In the genomic region with DNA sequence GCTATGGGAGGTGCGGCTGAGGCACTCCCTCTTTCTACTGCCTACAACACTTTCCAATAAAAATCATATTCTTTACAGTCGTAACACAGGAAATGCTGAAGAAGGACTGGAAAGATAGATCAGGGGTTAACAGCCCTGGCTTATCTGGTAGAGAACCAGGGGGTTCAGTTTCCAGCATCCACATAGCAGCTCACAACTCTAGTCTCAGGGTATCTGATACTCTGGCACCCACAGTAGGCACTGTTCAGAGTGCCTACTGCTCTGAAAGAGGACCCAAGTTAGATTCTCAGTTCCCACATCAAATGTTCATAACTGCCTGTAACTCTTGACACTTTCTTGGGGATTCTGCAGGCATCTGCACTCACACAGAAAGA, we compare ENCODE assay signal across 8 mouse cellular contexts. TPM values are rescaled to one million over a fixed set of nuclear protein-coding genes. Genes with fewer than 3 reads are reported as not detected.
A peak's percentile ranks its signal among the peaks of the same experiment; 100 is the strongest.
DNase-seq lines count a peak whose midpoint lies in the region; ATAC-seq and TF ChIP-seq lines count a peak whose summit lies in the region.

No protein-coding gene starts in this region.

- TF ChIP-seq EP300 in liver, postnatal 0 days (IDR thresholded peaks at IDR 0.05; ENCODE audit: low read depth) = no peak

- H3K36me3 ChIP-seq in forebrain, embryonic 16.5 days (ENCODE audit: control insufficient read depth, insufficient read depth) = no peaks in the 10 kb centered on the region
- peaks cover 7% of the 10 kb centered on the region for H3K36me3 ChIP-seq in liver, postnatal 0 days (replicated peaks; ENCODE audit: insufficient read depth, low read length)

- H3K27me3 ChIP-seq in forebrain, embryonic 16.5 days (replicated peaks; ENCODE audit: control insufficient read depth, insufficient read depth, low read length) = no peaks in the 10 kb centered on the region
- H3K27me3 ChIP-seq in liver, postnatal 0 days (ENCODE audit: insufficient read depth, low read length) = no peaks in the 10 kb centered on the region

- intact Hi-C loops in gastrocnemius, adult 2 months (cut with DNase I) = loop anchor here (2.0 kb wide), 1 partner anchor 58 kb away; a partner anchor contains a TSS
- intact Hi-C loops in gastrocnemius, postnatal 14 days (cut with DNase I; ENCODE audit: low total_unique reads) = loop anchor here (10.0 kb wide), 1 partner anchor 52 kb away; no protein-coding TSS in a partner anchor

- WGBS in forebrain, embryonic 16.5 days = 0% methylated on average over 2 of the region's 2 CpGs
- WGBS in liver, postnatal 0 days (ENCODE audit: insufficient replicate concordance) = 0% methylated on average over 2 of the region's 2 CpGs

- no peaks in the 10 kb centered on the region for H3K9me3 ChIP-seq in forebrain, embryonic 16.5 days (ENCODE audit: control insufficient read depth, low read length)
- no peaks in the 10 kb centered on the region for H3K9me3 ChIP-seq in liver, postnatal 0 days (ENCODE audit: low read length)

- DNase-seq in gastrocnemius, adult 2 months = no peak
- no peak for DNase-seq in gastrocnemius, postnatal 14 days
- no peak for DNase-seq in liver, postnatal 0 days
- no peak for DNase-seq in ovary, postnatal 14 days (ENCODE audit: low spot score)
- no peak for DNase-seq in ovary, postnatal 10 days (ENCODE audit: low spot score)
- DNase-seq in embryo, embryonic 11 days = no peak

- peak overlapping the region; percentile 25; the same call in 1 of the 2 replicates for H3K9ac ChIP-seq in forebrain, embryonic 16.5 days (replicated peaks; ENCODE audit: low read depth, low read length)
- peak overlapping the region; percentile 89; the same call in 1 of the 2 replicates for H3K9ac ChIP-seq in liver, postnatal 0 days (replicated peaks)

- no peak for TF ChIP-seq CTCF in gastrocnemius, adult 2 months (IDR thresholded peaks at IDR 0.05)
- TF ChIP-seq CTCF in liver, postnatal 0 days (IDR thresholded peaks at IDR 0.05; ENCODE audit: low read depth) = no peak

- peak overlapping the region; percentile 99 for H3K27ac ChIP-seq in gastrocnemius, adult 2 months
- H3K27ac ChIP-seq in forebrain, embryonic 16.5 days (ENCODE audit: low read length) = no peak overlapping the region
- peak overlapping the region; percentile 98 for H3K27ac ChIP-seq in liver, postnatal 0 days (ENCODE audit: low read depth)

- peak overlapping the region; percentile 76 for H3K4me3 ChIP-seq in gastrocnemius, adult 2 months
- peak overlapping the region; percentile 88 for H3K4me3 ChIP-seq in forebrain, embryonic 16.5 days (replicated peaks; ENCODE audit: low read length)
- peak overlapping the region; percentile 60 for H3K4me3 ChIP-seq in liver, postnatal 0 days (ENCODE audit: low read depth, low read length)

- peak overlapping the region; percentile 68 for H3K4me2 ChIP-seq in forebrain, embryonic 16.5 days (ENCODE audit: low read length)
- H3K4me2 ChIP-seq in liver, postnatal 0 days (ENCODE audit: low read depth, low read length) = peak overlapping the region; percentile 74

- peak; percentile 35 for ATAC-seq in CD4-positive, CD25-positive, alpha-beta regulatory T cell, adult 4 months
- ATAC-seq in forebrain, embryonic 16.5 days = peak; percentile 44; the same call in 1 of the 2 replicates
- ATAC-seq in liver, postnatal 0 days = no peak

- no peaks in the 10 kb centered on the region for H3K4me1 ChIP-seq in forebrain, embryonic 16.5 days (replicated peaks; ENCODE audit: control insufficient read depth, insufficient read depth, low read length)
- peaks cover 19% of the 10 kb centered on the region for H3K4me1 ChIP-seq in liver, postnatal 0 days (ENCODE audit: insufficient read depth)

RNA-seq across cellular contexts. Expression of a gene that starts 0.4 kb away (rescaled TPM):
- total RNA-seq in gastrocnemius, adult 2 months (2021) = 10 to 100 TPM; 40.4 to 47.8 TPM
- total RNA-seq in gastrocnemius, postnatal 14 days (2021) = 10 to 100 TPM; 27.8 to 31.9 TPM
- polyA plus RNA-seq in CD4-positive, CD25-positive, alpha-beta regulatory T cell, adult 4 months (2017; shearing (Covaris generic)) = 10 to 100 TPM in 1 of 2 experiments, 1 to 10 TPM in 1; 9.9 to 13.1 TPM
- 8.2 and 8.7 TPM in 2 replicates for polyA plus RNA-seq in forebrain, embryonic 16.5 days (2015; fragmentation: Nextera tagmentation; extraction: Ambion mirVana)
- 37.8 and 39.3 TPM in 2 replicates for polyA plus RNA-seq in liver, postnatal 0 days (2015; fragmentation: Nextera tagmentation; extraction: Ambion mirVana)

RNA-seq across cellular contexts. Expression of a gene that starts 37.8 kb away (rescaled TPM):
- total RNA-seq in gastrocnemius, adult 2 months (2021) = 1 to 10 TPM; 6.3 to 6.8 TPM
- 1 to 10 TPM; 4.0 to 4.4 TPM for total RNA-seq in gastrocnemius, postnatal 14 days (2021)
- polyA plus RNA-seq in CD4-positive, CD25-positive, alpha-beta regulatory T cell, adult 4 months (2017; shearing (Covaris generic)) = 10 to 100 TPM; 10.7 to 11.6 TPM
- 1.7 and 2.9 TPM in 2 replicates for polyA plus RNA-seq in forebrain, embryonic 16.5 days (2015; fragmentation: Nextera tagmentation; extraction: Ambion mirVana)
- polyA plus RNA-seq in liver, postnatal 0 days (2015; fragmentation: Nextera tagmentation; extraction: Ambion mirVana) = 4.5 and 5.3 TPM in 2 replicates

RNA-seq across cellular contexts. Expression of a gene that starts 57.8 kb away (rescaled TPM):
- total RNA-seq in gastrocnemius, adult 2 months (2021) = 100 to 1,000 TPM; 111 to 149 TPM
- total RNA-seq in gastrocnemius, postnatal 14 days (2021) = 100 to 1,000 TPM; 132 to 141 TPM
- polyA plus RNA-seq in CD4-positive, CD25-positive, alpha-beta regulatory T cell, adult 4 months (2017; shearing (Covaris generic)) = 1 to 10 TPM; 5.3 to 7.2 TPM
- polyA plus RNA-seq in forebrain, embryonic 16.5 days (2015; fragmentation: Nextera tagmentation; extraction: Ambion mirVana) = 114 and 117 TPM in 2 replicates
- 1,130 and 1,294 TPM in 2 replicates for polyA plus RNA-seq in liver, postnatal 0 days (2015; fragmentation: Nextera tagmentation; extraction: Ambion mirVana)

Comparison
In these comparisons a context has a peak if more than half of its experiments do, and no peak if none do; other contexts are left out.
1. RNA of a gene that starts 57.8 kb away (polyA plus RNA-seq): 1,130 to 1,294 TPM in liver, postnatal 0 days and 114 to 117 TPM in forebrain, embryonic 16.5 days; 5.3 to 7.2 TPM in CD4-positive, CD25-positive, alpha-beta regulatory T cell, adult 4 months; every median in the first group is over 10 times any median in the second.
2. Peak in every context shown above with its lines, with median percentiles within 50 percentile points of each other: H3K4me3 ChIP-seq.